Mouse (Mus musculus): Measurements from ENCODE around the gene Mycbp. TPM values are rescaled to one million over a fixed set of nuclear protein-coding genes. Genes with fewer than 3 reads are reported as not detected.

The Mycbp gene
- total and polyA plus RNA-seq, 2 experiments from 2014 or later = 7.1 to 40.8 TPM

DNA sequence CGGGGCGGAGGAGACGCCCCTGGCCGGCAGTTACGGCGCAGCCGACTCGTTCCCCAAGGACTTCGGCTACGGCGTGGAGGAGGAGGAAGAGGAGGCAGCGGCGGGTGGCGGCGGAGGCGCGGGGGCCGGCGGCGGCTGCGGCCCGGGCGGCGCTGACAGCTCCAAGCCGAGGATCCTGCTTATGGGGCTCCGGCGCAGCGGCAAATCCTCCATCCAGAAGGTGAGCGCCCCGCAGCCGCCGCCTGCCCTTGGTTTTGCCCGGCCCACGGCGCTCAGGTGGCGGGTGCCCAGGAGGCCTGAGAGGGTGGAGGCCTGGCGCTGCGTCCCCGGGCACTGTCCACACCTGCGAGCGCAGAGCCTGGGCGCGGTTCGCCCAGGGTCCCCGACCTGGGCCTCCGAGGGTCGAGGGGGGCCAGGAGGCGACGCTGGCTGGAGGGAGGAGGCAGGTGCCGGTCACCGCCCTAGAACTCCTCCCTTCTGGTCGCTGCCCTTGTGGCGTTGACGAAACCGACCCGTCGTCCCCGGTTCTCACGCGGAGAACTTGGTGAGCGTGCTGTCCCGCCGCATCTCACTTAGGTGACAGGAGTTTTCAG is 13.0 kb downstream of the Mycbp start, which contains the start of gene 4930535I16Rik:
Gene 4930535I16Rik, minus strand, starts transcription at position 475 of the 593 bp plus-strand sequence.
- Histone ChIP-seq H3K4me2 (ENCODE audit: low read depth) (peak within 1 kb of the TSS; percentile 85), H3K27me3 (ENCODE audit: insufficient read depth, low read length) (no peaks in the 10 kb centered on the region), H3K9ac (peak within 1 kb of the TSS; percentile 96), H3K36me3 (ENCODE audit: insufficient read depth) (peaks cover 28% of the 10 kb centered on the region), H3K4me1 (ENCODE audit: insufficient read depth) (peaks cover 6% of the 10 kb centered on the region), H3K4me3 (ENCODE audit: low read depth, low read length) (peak within 1 kb of the TSS; percentile 99), H3K27ac (ENCODE audit: low read depth, low read length) (peak within 1 kb of the TSS; percentile 87), H3K9me3 (ENCODE audit: low read length) (no peaks in the 10 kb centered on the region)
- TF ChIP-seq CTCF (IDR thresholded peaks at IDR 0.05; ENCODE audit: low read depth) = no peak
- DNase-seq = no peak
- ATAC-seq = no peak
- 2% methylated on average over 54 of the region's 63 CpGs for WGBS

DNA sequence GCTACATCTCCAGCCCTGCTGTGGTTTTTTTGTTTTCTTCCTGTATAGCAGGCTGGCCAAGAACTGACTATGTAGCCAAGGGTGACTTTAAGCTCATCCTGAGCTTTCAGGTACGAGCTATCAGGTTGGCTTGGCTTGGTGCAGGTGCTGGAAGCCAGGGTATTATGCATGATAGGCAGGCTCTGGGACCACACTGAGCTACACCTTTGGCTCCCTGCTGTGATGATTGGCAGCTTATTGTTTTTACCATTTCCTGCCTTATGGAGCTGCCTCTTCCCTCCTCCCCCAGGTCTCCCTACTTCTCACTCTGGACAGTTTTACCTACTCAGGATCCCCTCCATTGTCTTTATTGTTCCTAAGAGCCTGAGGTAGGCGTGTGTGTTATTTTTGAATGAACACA is 14.2 kb downstream of the Mycbp start:
- Histone ChIP-seq H3K9ac (peak overlapping the region; percentile 6; the same call in 1 of the 2 replicates), H3K9me3 (ENCODE audit: low read length) (no peaks in the 10 kb centered on the region), H3K36me3 (ENCODE audit: insufficient read depth) (peaks cover 30% of the 10 kb centered on the region), H3K4me3 (ENCODE audit: low read depth, low read length) (0 out of 2 replicates have a peak overlapping the region, but pooled peaks have one; percentile 99), H3K4me1 (ENCODE audit: insufficient read depth) (peaks cover 6% of the 10 kb centered on the region), H3K27ac (ENCODE audit: low read depth, low read length) (no peak overlapping the region), H3K4me2 (ENCODE audit: low read depth) (peak overlapping the region; percentile 85), H3K27me3 (ENCODE audit: insufficient read depth, low read length) (no peaks in the 10 kb centered on the region)
- ATAC-seq = no peak
- no peak for TF ChIP-seq CTCF (IDR thresholded peaks at IDR 0.05; ENCODE audit: low read depth)
- DNase-seq = no peak
- WGBS = 53% methylated on average over 2 of the region's 2 CpGs

DNA sequence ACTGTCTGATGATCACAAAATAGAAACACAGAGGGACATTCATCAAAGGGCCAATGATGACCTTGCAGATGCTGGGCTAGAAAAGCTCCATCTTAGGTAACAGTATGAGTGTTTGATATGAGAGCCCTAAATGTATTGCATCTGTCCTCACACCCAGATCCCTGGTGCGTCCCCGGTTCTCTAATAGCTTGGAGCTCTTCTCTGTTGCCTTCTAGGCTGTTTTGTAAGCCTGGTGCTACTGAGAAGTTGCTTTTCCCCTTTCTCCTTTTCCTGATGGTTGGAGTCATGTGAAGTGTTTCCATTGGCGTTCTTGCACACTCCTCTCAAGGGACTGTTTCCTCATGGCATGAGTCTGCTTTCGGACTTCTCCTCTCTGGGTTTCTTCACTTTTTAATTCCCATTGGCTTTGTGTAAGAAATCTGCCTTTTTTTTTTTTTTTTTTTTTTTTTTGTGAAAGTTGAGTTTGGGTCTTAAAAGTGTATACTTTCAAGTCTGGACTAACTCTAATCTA is 16.5 kb downstream of the Mycbp start:
- TF ChIP-seq CTCF (IDR thresholded peaks at IDR 0.05; ENCODE audit: low read depth) = no peak
- Histone ChIP-seq H3K4me1 (ENCODE audit: insufficient read depth) (peaks cover 6% of the 10 kb centered on the region), H3K4me2 (ENCODE audit: low read depth) (no peak overlapping the region), H3K36me3 (ENCODE audit: insufficient read depth) (peaks cover 46% of the 10 kb centered on the region), H3K27ac (ENCODE audit: low read depth, low read length) (no peak overlapping the region), H3K27me3 (ENCODE audit: insufficient read depth, low read length) (no peaks in the 10 kb centered on the region), H3K4me3 (ENCODE audit: low read depth, low read length) (no peak overlapping the region), H3K9ac (no peak overlapping the region), H3K9me3 (ENCODE audit: low read length) (no peaks in the 10 kb centered on the region)
- ATAC-seq (no peak), DNase-seq (no peak)
- WGBS = 93% methylated on average over 4 of the region's 4 CpGs

DNA sequence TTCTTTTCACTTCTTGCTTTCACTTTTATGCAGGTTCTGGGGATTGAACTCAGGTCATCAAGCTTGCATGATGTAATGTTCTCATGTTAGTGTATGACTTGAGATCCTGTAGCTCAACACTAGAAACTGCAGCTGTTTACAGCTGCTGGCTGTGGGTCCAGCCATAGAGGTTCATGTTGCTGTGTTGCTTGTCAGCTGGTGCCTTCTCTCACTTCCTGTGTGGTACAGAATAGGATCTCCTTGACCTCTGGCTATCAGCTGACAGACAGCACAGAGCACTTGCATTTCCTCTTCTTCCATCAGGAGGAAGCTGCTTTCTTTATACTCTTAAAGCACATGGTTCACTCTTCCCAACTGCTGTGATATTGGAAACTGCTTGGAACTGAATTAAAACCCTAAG is 23.3 kb downstream of the Mycbp start:
- no peak overlapping the region for H3K4me3 ChIP-seq (ENCODE audit: low read depth, low read length)
- H3K36me3 ChIP-seq (ENCODE audit: insufficient read depth) = peaks cover 64% of the 10 kb centered on the region
- no peak overlapping the region for H3K27ac ChIP-seq (ENCODE audit: low read depth, low read length)
- H3K9ac ChIP-seq = no peak overlapping the region
- no peak overlapping the region for H3K4me2 ChIP-seq (ENCODE audit: low read depth)
- no peak for TF ChIP-seq CTCF (IDR thresholded peaks at IDR 0.05; ENCODE audit: low read depth)
- no peaks in the 10 kb centered on the region for H3K9me3 ChIP-seq (ENCODE audit: low read length)
- no peaks in the 10 kb centered on the region for H3K27me3 ChIP-seq (ENCODE audit: insufficient read depth, low read length)
- DNase-seq (no peak), ATAC-seq (no peak)
- no peaks in the 10 kb centered on the region for H3K4me1 ChIP-seq (ENCODE audit: insufficient read depth)

DNA sequence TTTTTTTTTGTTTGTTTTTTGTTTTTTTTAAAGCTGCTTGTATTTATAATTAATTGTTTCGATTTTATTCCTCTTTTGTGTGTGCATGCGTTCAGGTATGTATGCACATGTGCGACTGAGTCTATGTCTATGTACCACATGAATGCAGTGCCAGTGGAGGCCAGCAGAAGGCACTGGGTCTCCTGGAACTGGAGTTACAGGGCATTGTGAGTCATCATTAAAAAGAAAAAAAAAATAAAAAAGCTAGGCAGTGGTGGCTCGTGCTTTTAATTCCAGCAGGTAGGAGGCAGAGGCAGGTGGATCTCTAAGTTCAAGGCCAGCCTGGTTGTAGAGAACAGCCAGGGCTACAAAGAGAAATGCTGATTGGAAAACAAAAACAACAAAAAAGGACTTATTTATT is 25.4 kb downstream of the Mycbp start:
- no peaks in the 10 kb centered on the region for H3K9me3 ChIP-seq (ENCODE audit: low read length)
- no peak overlapping the region for H3K4me3 ChIP-seq (ENCODE audit: low read depth, low read length)
- DNase-seq (no peak), ATAC-seq (no peak)
- no peak overlapping the region for H3K4me2 ChIP-seq (ENCODE audit: low read depth)
- H3K27ac ChIP-seq (ENCODE audit: low read depth, low read length) = no peak overlapping the region
- peaks cover 60% of the 10 kb centered on the region for H3K36me3 ChIP-seq (ENCODE audit: insufficient read depth)
- H3K4me1 ChIP-seq (ENCODE audit: insufficient read depth) = no peaks in the 10 kb centered on the region
- TF ChIP-seq CTCF (IDR thresholded peaks at IDR 0.05; ENCODE audit: low read depth) = peak; percentile 23; the same call in 1 of the 2 replicates
- WGBS = 94% methylated on average over 4 of the region's 4 CpGs
- no peak overlapping the region for H3K9ac ChIP-seq
- H3K27me3 ChIP-seq (ENCODE audit: insufficient read depth, low read length) = no peaks in the 10 kb centered on the region

DNA sequence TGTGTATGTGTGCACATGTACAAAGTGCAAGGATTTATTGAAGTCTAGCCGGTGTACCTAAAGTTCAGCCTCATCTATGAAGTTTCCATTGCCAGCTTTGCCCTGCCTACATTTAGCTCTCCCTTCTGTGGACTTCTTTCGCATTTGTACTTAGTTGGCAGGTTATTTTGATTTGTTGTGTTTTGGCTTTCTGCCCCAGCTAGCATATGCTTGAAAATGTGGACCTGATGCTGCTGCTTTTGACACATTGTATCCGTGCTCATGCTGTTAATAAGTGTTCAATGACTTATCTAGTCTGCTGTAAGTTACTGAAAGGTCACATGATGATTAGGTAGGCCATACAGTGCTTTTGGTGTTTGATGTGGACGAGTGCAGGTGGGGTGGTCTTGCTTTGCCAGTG is 29.7 kb downstream of the Mycbp start:
- ATAC-seq (no peak), DNase-seq (peak; percentile 25)
- WGBS = 73% methylated on average over 4 of the region's 4 CpGs
- no peak overlapping the region for H3K4me3 ChIP-seq (ENCODE audit: low read depth, low read length)
- H3K27me3 ChIP-seq (ENCODE audit: insufficient read depth, low read length) = no peaks in the 10 kb centered on the region
- H3K27ac ChIP-seq (ENCODE audit: low read depth, low read length) = no peak overlapping the region
- H3K9me3 ChIP-seq (ENCODE audit: low read length) = no peaks in the 10 kb centered on the region
- H3K36me3 ChIP-seq (ENCODE audit: insufficient read depth) = peaks cover 63% of the 10 kb centered on the region
- H3K9ac ChIP-seq = no peak overlapping the region
- no peak overlapping the region for H3K4me2 ChIP-seq (ENCODE audit: low read depth)
- no peak for TF ChIP-seq CTCF (IDR thresholded peaks at IDR 0.05; ENCODE audit: low read depth)
- no peaks in the 10 kb centered on the region for H3K4me1 ChIP-seq (ENCODE audit: insufficient read depth)

DNA sequence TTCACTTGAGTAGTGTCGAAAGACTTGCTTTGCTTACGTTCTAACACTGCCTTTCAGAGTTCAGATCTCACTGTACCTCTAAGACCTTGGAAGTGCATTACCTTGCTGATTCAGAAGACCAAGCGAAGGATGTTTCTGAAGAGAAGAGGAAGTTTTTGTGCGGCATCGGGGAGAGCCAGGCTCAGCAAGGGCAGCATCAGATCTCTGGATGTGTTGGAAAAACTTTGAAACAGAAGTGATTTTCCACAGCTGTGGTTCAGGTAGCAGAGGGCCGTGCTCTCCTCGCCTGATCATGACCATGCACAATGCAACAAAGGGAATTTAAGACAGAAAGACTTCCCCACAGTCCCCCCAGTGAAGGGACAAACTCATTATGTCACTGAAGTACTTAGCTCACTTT is 31.4 kb downstream of the Mycbp start:
- 90% methylated on average over 7 of the region's 7 CpGs for WGBS
- TF ChIP-seq CTCF (IDR thresholded peaks at IDR 0.05; ENCODE audit: low read depth) = no peak
- Histone ChIP-seq H3K9me3 (ENCODE audit: low read length) (no peaks in the 10 kb centered on the region), H3K36me3 (ENCODE audit: insufficient read depth) (peaks cover 49% of the 10 kb centered on the region), H3K27me3 (ENCODE audit: insufficient read depth, low read length) (no peaks in the 10 kb centered on the region), H3K4me1 (ENCODE audit: insufficient read depth) (no peaks in the 10 kb centered on the region), H3K27ac (ENCODE audit: low read depth, low read length) (no peak overlapping the region), H3K4me3 (ENCODE audit: low read depth, low read length) (no peak overlapping the region), H3K4me2 (ENCODE audit: low read depth) (no peak overlapping the region), H3K9ac (no peak overlapping the region)
- no peak for ATAC-seq
- no peak for DNase-seq

Data from forebrain, postnatal 0 days (tissue).